Mouse (Mus musculus): Measurements from ENCODE around the gene Abcc3. TPM values are rescaled to one million over a fixed set of nuclear protein-coding genes. Genes with fewer than 3 reads are reported as not detected.

Gene Abcc3
- polyA plus RNA-seq, 1 experiment: not detected

DNA sequence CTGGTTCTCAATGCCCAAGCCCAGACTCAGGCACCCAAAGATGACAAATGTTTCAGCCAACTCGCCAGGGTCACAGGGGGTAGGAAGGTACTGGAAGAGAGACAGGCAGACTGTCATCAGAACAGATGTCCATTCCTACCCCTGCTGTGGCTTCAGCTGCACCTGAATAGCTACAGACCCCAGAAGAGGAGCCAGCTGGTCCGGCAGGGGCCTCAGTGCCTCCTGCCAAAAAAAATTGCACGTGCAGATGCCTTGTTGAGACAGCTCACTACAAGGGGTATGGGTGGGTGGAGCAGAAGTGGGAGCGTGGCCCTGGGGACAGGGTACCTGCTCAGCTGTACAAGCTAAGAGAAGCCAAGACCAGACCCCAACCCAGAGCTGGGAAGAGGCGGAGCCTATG is 31.1 kb upstream of the Abcc3 start:
- no peaks in the 10 kb centered on the region for H3K36me3 ChIP-seq (ENCODE audit: control insufficient read depth, insufficient read depth)

DNA sequence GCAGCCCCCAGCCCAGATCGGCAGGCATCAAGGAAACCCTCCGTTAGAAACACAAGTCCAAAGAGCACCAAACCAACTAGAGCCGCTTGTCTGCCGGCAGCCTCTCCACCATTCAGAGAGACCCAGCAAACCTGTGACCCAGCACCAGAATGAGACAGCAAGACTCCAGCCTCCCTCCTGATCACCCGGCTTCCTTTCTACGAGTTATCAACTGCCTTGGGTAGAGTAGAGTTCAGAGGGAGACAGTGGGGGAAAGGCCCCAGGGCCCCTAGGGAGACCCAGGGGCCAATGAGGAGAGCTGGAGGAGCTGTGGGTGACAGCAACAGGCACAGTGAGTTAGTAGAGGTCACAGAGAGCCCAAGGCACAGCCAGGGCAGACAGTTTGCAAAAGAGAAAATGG is 28.2 kb upstream of the Abcc3 start:
- TF ChIP-seq POLR2A (IDR thresholded peaks at IDR 0.05; ENCODE audit: insufficient read length, low read depth) (no peak), CEBPB (IDR thresholded peaks at IDR 0.05; ENCODE audit: insufficient read depth, poor library complexity, severe bottlenecking) (no peak)
- Histone ChIP-seq H3K79me2 (ENCODE audit: control insufficient read depth, insufficient read depth) (no peaks in the 10 kb centered on the region), H3K36me3 (ENCODE audit: control insufficient read depth, insufficient read depth) (no peaks in the 10 kb centered on the region), H3ac (ENCODE audit: control insufficient read depth, insufficient read length) (no peak overlapping the region), H3K4me3 (no peak overlapping the region), H3K27me3 (ENCODE audit: control insufficient read depth, insufficient read depth, insufficient read length) (peaks cover 50% of the 10 kb centered on the region), H3K4me2 (ENCODE audit: low read depth) (no peak overlapping the region)

More for the DNA sequence above, 31.1 kb upstream of the Abcc3 start:
- peaks cover 37% of the 10 kb centered on the region for H3K27me3 ChIP-seq (ENCODE audit: control insufficient read depth, insufficient read depth, insufficient read length)
- no peak overlapping the region for H3ac ChIP-seq (ENCODE audit: control insufficient read depth, insufficient read length)
- H3K4me2 ChIP-seq (ENCODE audit: low read depth): no peak overlapping the region
- no peak overlapping the region for H3K4me3 ChIP-seq
- no peaks in the 10 kb centered on the region for H3K79me2 ChIP-seq (ENCODE audit: control insufficient read depth, insufficient read depth)
- no peak for TF ChIP-seq POLR2A (IDR thresholded peaks at IDR 0.05; ENCODE audit: insufficient read length, low read depth)

DNA sequence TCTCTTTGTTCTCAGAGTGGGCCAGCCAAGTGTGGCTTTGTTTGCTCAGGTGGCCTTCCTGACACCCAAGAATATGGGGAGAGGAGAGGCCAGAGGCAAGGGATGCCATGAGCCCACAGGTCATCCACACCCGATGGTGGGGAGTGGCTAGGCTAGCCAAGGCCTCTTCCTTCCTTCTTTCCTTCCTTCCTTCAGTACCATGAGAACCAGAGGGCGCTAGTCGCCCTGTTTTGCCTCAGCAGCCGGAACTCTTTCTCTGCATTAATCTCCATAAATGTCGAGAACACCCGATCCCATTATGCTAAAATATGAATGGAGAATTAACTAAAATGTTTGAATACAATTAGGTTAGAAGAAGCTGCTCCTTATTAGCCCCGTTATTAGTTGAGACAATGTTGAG is 27.5 kb upstream of the Abcc3 start:
- no peaks in the 10 kb centered on the region for H3K36me3 ChIP-seq (ENCODE audit: control insufficient read depth, insufficient read depth)
- H3K4me2 ChIP-seq (ENCODE audit: low read depth): no peak overlapping the region
- H3K27me3 ChIP-seq (ENCODE audit: control insufficient read depth, insufficient read depth, insufficient read length): peaks cover 56% of the 10 kb centered on the region
- H3K4me3 ChIP-seq: no peak overlapping the region
- TF ChIP-seq SRF (IDR thresholded peaks at IDR 0.05; ENCODE audit: control insufficient read depth, insufficient read length, low read depth) (no peak), MAX (IDR thresholded peaks at IDR 0.05; ENCODE audit: low read depth) (no peak), TCF12 (IDR thresholded peaks at IDR 0.05; ENCODE audit: insufficient read depth, poor library complexity, severe bottlenecking) (no peak), TCF3 (IDR thresholded peaks at IDR 0.05; ENCODE audit: insufficient read length, low read depth) (no peak), POLR2AphosphoS2 (IDR thresholded peaks at IDR 0.05; ENCODE audit: insufficient read length, low read depth) (no peak), E2F4 (IDR thresholded peaks at IDR 0.05; ENCODE audit: insufficient read depth) (no peak), MYOG (IDR thresholded peaks at IDR 0.05; ENCODE audit: control insufficient read depth in 1 of 3, insufficient read depth in 1 of 3, insufficient read length in 2 of 3, low read depth in 2 of 3) (no peak), CEBPB (IDR thresholded peaks at IDR 0.05; ENCODE audit: insufficient read depth, poor library complexity, severe bottlenecking) (no peak), USF1 (IDR thresholded peaks at IDR 0.05; ENCODE audit: low read depth) (no peak), POLR2A (IDR thresholded peaks at IDR 0.05; ENCODE audit: insufficient read length, low read depth) (no peak), REST (IDR thresholded peaks at IDR 0.05; ENCODE audit: insufficient read depth, insufficient read length) (no peak), MYOD1 (IDR thresholded peaks at IDR 0.05; ENCODE audit: control insufficient read depth in 1 of 3, insufficient read length in 2 of 3, low read depth in 2 of 3) (no peak)
- no peak overlapping the region for H3ac ChIP-seq (ENCODE audit: control insufficient read depth, insufficient read length)
- no peaks in the 10 kb centered on the region for H3K79me2 ChIP-seq (ENCODE audit: control insufficient read depth, insufficient read depth)

DNA sequence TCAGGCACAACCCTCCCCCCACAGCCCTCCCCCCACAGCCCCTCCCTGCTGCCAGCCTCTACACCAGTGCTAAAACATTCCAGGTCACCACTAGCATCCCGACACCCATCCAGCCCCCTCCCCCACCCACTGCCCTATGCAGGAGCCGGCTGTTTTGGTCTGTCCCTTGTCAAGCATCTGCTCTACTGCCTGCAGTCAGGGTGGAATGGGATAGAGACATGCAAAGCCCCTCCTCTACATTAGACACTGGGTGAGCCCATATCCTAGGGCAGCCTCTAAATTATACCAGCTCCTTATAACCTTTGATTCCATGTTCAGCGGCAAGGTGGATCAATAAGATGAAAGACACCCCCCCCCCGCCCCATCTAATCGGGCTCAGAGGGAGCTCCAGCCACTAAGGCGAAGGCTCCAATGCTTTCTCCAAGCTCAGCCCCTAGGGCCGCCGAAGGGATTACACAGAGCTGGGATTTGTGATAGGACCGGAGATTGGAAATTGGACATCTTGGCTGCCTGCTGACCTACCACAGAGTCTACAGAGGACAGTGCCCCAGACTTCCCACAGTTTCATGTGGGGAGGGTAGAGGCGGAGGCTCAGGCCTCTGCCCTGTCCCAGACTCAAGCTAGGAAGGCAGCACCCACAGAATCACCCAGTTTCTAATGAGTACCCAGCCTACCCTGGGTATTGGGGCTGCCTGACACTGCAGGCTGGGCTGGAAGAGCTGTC is 26.4 kb upstream of the Abcc3 start:
- H3K4me3 ChIP-seq: no peak overlapping the region
- H3ac ChIP-seq (ENCODE audit: control insufficient read depth, insufficient read length): no peak overlapping the region
- no peaks in the 10 kb centered on the region for H3K79me2 ChIP-seq (ENCODE audit: control insufficient read depth, insufficient read depth)
- no peak overlapping the region for H3K4me2 ChIP-seq (ENCODE audit: low read depth)
- TF ChIP-seq POLR2A (IDR thresholded peaks at IDR 0.05; ENCODE audit: insufficient read length, low read depth) (no peak), E2F4 (IDR thresholded peaks at IDR 0.05; ENCODE audit: insufficient read depth) (no peak), USF1 (IDR thresholded peaks at IDR 0.05; ENCODE audit: low read depth) (no peak), CEBPB (IDR thresholded peaks at IDR 0.05; ENCODE audit: insufficient read depth, poor library complexity, severe bottlenecking) (no peak), TCF3 (IDR thresholded peaks at IDR 0.05; ENCODE audit: insufficient read length, low read depth) (no peak), TCF12 (IDR thresholded peaks at IDR 0.05; ENCODE audit: insufficient read depth, poor library complexity, severe bottlenecking) (no peak), MYOG (IDR thresholded peaks at IDR 0.05; ENCODE audit: control insufficient read depth in 1 of 3, insufficient read depth in 1 of 3, insufficient read length in 2 of 3, low read depth in 2 of 3) (no peak), REST (IDR thresholded peaks at IDR 0.05; ENCODE audit: insufficient read depth, insufficient read length) (no peak), MYOD1 (IDR thresholded peaks at IDR 0.05; ENCODE audit: control insufficient read depth in 1 of 3, insufficient read length in 2 of 3, low read depth in 2 of 3) (no peak), SRF (IDR thresholded peaks at IDR 0.05; ENCODE audit: control insufficient read depth, insufficient read length, low read depth) (no peak), MAX (IDR thresholded peaks at IDR 0.05; ENCODE audit: low read depth) (no peak), POLR2AphosphoS2 (IDR thresholded peaks at IDR 0.05; ENCODE audit: insufficient read length, low read depth) (no peak)
- H3K27me3 ChIP-seq (ENCODE audit: control insufficient read depth, insufficient read depth, insufficient read length): peaks cover 59% of the 10 kb centered on the region
- no peaks in the 10 kb centered on the region for H3K36me3 ChIP-seq (ENCODE audit: control insufficient read depth, insufficient read depth)

DNA sequence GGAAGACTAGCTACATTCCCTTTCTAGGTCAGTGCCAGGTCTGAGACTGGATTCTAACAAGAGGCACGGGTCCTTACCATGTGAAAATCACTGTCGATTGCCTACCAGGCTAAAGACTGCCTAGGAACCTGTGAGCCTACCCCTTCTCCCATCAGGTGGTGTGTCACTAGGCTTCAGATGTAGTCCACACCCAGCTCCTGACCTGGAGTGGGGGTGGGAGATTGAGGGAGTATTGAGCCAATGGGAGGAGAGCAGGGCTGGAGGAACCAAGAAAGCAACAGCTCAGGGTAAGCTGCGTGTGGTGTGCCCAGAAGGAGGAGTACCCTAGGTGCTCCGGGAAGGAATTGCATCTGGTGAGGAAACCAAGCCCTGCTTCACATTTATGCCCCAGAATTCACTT is 21.2 kb upstream of the Abcc3 start:
- no peaks in the 10 kb centered on the region for H3K36me3 ChIP-seq (ENCODE audit: control insufficient read depth, insufficient read depth)

More for the DNA sequence above, 21.2 kb upstream of the Abcc3 start:
- Histone ChIP-seq H3K4me3 (no peak overlapping the region), H3K27me3 (ENCODE audit: control insufficient read depth, insufficient read depth, insufficient read length) (peaks cover 68% of the 10 kb centered on the region), H3K4me2 (ENCODE audit: low read depth) (no peak overlapping the region), H3ac (ENCODE audit: control insufficient read depth, insufficient read length) (no peak overlapping the region), H3K79me2 (ENCODE audit: control insufficient read depth, insufficient read depth) (no peaks in the 10 kb centered on the region)
- TF ChIP-seq E2F4 (IDR thresholded peaks at IDR 0.05; ENCODE audit: insufficient read depth) (no peak), SRF (IDR thresholded peaks at IDR 0.05; ENCODE audit: control insufficient read depth, insufficient read length, low read depth) (no peak)
